Mouse (Mus musculus) myocyte (in vitro differentiated cells): Measurements from ENCODE around the gene Stradb.

Experiments
- CEBPB ChIP-seq: IDR thresholded peaks from 2 replicates; pipeline ENCODE4 v1.6.1; 2011; ENCODE audit warnings: mild to moderate bottlenecking, moderate library complexity; ENCODE audit not compliant: poor library complexity, insufficient read depth, severe bottlenecking
- E2F4 ChIP-seq: IDR thresholded peaks from one replicate; pipeline ENCODE4 v1.6.1; 2011; ENCODE audit warnings: mild to moderate bottlenecking, control low read depth, moderate library complexity; ENCODE audit not compliant: insufficient read depth
- POLR2A ChIP-seq: IDR thresholded peaks from one replicate; pipeline ENCODE4 v1.6.1; 2011; ENCODE audit warnings: low read depth, mild to moderate bottlenecking, control low read depth, moderate library complexity; ENCODE audit not compliant: insufficient read length

- no peak for TF ChIP-seq POLR2A
- TF ChIP-seq E2F4: no peak
- no peak for TF ChIP-seq CEBPB
These were observed 5.8 kb upstream of the Stradb start for GRCm38 (mm10) chr1:58967534-58967933.
